Mouse (Mus musculus) liver, postnatal 0 days (tissue): ENCODE data around the gene Adgrf3. TPM values are rescaled to one million over a fixed set of nuclear protein-coding genes. Genes with fewer than 3 reads are reported as not detected.
A peak's percentile ranks its signal among the peaks of the same experiment; 100 is the strongest.

Experiments used
- ATAC-seq: fragments of 200-750 bp; cut with Nextera tagmentation; 2 replicates; pipeline ENCODE4 v1.8.0; 2017; ENCODE audit warnings: mild to moderate bottlenecking, moderate library complexity
- DNase-seq: peaks from one replicate; pipeline ENCODE4 v3.0.0-alpha.2; 2016
- H3K27ac ChIP-seq: fragments of 300-500 bp; sonication (generic); 2 replicates; pipeline ENCODE4 v1.5.1; 2014; ENCODE audit warnings: antibody characterized with exemption, moderate library complexity, mild to moderate bottlenecking, low read depth
- H3K27me3 ChIP-seq: fragments of 300-500 bp; sonication (generic); 2 replicates; pipeline ENCODE4 v1.6.1; 2014; ENCODE audit warnings: low read length, control low read depth, mixed read lengths; ENCODE audit not compliant: insufficient read depth
- H3K36me3 ChIP-seq: fragments of 300-500 bp; sonication (generic); replicated peaks from 2 replicates; pipeline ENCODE4 v1.6.1; 2014; ENCODE audit warnings: mild to moderate bottlenecking, control low read depth, low read length, moderate library complexity, mixed read lengths; ENCODE audit not compliant: insufficient read depth
- H3K4me1 ChIP-seq: fragments of 300-500 bp; sonication (generic); 2 replicates; pipeline ENCODE4 v1.6.1; 2014; ENCODE audit warnings: antibody characterized with exemption, mild to moderate bottlenecking, control low read depth; ENCODE audit not compliant: insufficient read depth
- H3K4me2 ChIP-seq: fragments of 300-500 bp; sonication (generic); 2 replicates; pipeline ENCODE4 v1.6.1; 2014; ENCODE audit warnings: low read depth, mild to moderate bottlenecking, low read length, moderate library complexity, mixed read lengths
- H3K4me3 ChIP-seq: fragments of 300-500 bp; sonication (generic); 2 replicates; pipeline ENCODE4 v1.5.1; 2014; ENCODE audit warnings: low read depth, low read length
- H3K9ac ChIP-seq: fragments of 300-500 bp; sonication (generic); replicated peaks from 2 replicates; pipeline ENCODE4 v1.6.1; 2014; ENCODE audit warnings: mild to moderate bottlenecking, moderate library complexity
- H3K9me3 ChIP-seq: fragments of 300-500 bp; sonication (generic); 2 replicates; pipeline ENCODE4 v1.6.1; 2016; ENCODE audit warnings: mild to moderate bottlenecking, control low read depth, low read length, mixed read lengths
- CTCF ChIP-seq: sonication (generic); IDR thresholded peaks from 2 replicates; pipeline ENCODE4 v1.5.1; 2016; ENCODE audit warnings: antibody characterized with exemption, low read depth
- EP300 ChIP-seq: IDR thresholded peaks from 2 replicates; pipeline ENCODE4 v1.6.1; 2016; ENCODE audit warnings: antibody characterized with exemption, low read depth, mild to moderate bottlenecking
- WGBS: fragments of 180-500 bp; shearing (Covaris S2); extraction: QIAGEN DNeasy Blood & Tissue Kit; methylation state at CpG from one replicate; pipeline ENCODE4 v1.1.7; 2014; ENCODE audit not compliant: insufficient replicate concordance; 5-methylcytosine and 5-hydroxymethylcytosine counted together
- polyA plus RNA-seq: library from polyadenylated mRNA; unstranded; fragments of >200 nt; fragmentation: Nextera tagmentation; extraction: Ambion mirVana; gene quantifications from 2 replicates; pipeline ENCODE4 v1.2.1, GENCODE M21; 2015

Gene Adgrf3
- polyA plus RNA-seq, 1 experiment from 2014 or later, result not detected

DNA sequence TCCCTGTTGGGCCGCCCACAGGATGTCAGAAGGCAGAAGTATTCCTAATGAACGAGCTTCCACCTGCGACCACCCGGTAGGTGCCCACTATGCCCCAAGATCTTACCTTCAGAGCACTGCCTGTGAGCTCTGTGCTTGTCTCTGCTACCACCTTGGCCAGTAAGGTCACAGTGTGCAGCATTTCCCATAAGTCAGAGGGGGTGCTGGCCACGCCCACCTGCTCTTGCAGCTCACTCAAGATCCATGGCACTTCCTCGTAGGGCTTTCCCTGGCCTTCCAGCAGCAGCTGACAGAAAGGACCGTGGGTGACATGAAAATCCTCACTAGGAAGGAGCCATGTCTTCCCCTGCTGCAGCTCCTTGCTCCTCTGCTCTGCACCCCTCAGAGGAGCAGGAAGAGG is 7.3 kb downstream of the Adgrf3 start:
- H3K4me2 ChIP-seq, result no peak overlapping the region
- no peaks in the 10 kb centered on the region for H3K36me3 ChIP-seq
- no peaks in the 10 kb centered on the region for H3K27me3 ChIP-seq
- no peak for DNase-seq
- H3K9me3 ChIP-seq, result no peaks in the 10 kb centered on the region
- H3K27ac ChIP-seq, result no peak overlapping the region
- no peak for TF ChIP-seq CTCF
- peaks cover 3% of the 10 kb centered on the region; the same call in 1 of the 2 replicates for H3K4me1 ChIP-seq
- no peak for ATAC-seq
- WGBS, result 45% methylated on average over 7 of the region's 7 CpGs
- no peak overlapping the region for H3K4me3 ChIP-seq
- H3K9ac ChIP-seq, result no peak overlapping the region

DNA sequence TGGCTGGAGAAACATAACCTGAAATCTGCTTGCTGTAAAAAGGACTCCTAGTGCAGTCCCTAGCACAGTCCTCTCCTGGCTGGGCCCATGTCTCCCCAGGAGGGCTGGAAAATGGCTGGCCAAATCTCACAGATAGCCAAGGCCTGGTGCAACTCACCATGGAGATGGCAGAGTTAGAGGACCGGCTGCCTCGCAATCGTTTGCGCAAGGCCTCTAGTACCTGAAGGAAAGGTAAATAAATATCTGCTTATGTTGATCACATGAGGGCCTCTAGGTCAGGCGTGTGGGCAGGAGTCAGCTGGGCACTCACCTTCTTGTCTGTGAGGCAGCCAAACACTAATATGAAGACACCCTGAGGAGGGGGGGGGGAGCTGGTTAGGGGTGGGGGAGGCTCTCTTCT is 10.2 kb downstream of the Adgrf3 start:
- Histone ChIP-seq H3K27me3 (no peaks in the 10 kb centered on the region), H3K9me3 (no peaks in the 10 kb centered on the region), H3K9ac (no peak overlapping the region), H3K36me3 (no peaks in the 10 kb centered on the region), H3K4me3 (no peak overlapping the region), H3K4me2 (no peak overlapping the region), H3K27ac (no peak overlapping the region), H3K4me1 (peaks cover 3% of the 10 kb centered on the region; the same call in 1 of the 2 replicates)
- ATAC-seq (peak; percentile 83), DNase-seq (peak; percentile 41)
- 76% methylated on average over 5 of the region's 5 CpGs for WGBS
- TF ChIP-seq EP300 (no peak), CTCF (no peak)

DNA sequence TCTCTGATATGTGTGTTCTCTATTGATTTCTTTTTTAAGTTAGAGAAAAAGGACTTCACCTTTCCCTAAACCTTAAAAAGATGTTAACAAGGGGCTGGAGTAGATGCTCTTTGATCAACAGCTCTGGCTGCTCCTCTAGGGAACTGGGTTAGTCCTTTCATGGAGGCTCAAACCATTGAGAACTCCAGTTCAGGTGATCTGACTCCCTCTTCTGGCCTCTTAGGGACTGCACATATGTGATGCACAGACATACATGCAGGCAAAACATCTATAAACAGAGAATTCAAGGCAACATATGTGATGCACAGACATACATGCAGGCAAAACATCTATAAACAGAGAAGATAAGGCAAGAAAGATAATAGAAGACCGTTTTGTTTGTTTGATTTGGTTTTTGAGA is 13.1 kb downstream of the Adgrf3 start:
- no peak for ATAC-seq
- TF ChIP-seq EP300 (no peak), CTCF (peak; percentile 45)
- no peaks in the 10 kb centered on the region for H3K27me3 ChIP-seq
- H3K9ac ChIP-seq, result no peak overlapping the region
- H3K36me3 ChIP-seq, result peaks cover 7% of the 10 kb centered on the region; the same call in 1 of the 2 replicates
- peaks cover 8% of the 10 kb centered on the region; the same call in 1 of the 2 replicates for H3K4me1 ChIP-seq
- no peak for DNase-seq
- no peak overlapping the region for H3K4me2 ChIP-seq
- H3K4me3 ChIP-seq, result no peak overlapping the region
- 65% methylated on average over 1 of the region's 1 CpGs for WGBS
- no peaks in the 10 kb centered on the region for H3K9me3 ChIP-seq
- H3K27ac ChIP-seq, result no peak overlapping the region

DNA sequence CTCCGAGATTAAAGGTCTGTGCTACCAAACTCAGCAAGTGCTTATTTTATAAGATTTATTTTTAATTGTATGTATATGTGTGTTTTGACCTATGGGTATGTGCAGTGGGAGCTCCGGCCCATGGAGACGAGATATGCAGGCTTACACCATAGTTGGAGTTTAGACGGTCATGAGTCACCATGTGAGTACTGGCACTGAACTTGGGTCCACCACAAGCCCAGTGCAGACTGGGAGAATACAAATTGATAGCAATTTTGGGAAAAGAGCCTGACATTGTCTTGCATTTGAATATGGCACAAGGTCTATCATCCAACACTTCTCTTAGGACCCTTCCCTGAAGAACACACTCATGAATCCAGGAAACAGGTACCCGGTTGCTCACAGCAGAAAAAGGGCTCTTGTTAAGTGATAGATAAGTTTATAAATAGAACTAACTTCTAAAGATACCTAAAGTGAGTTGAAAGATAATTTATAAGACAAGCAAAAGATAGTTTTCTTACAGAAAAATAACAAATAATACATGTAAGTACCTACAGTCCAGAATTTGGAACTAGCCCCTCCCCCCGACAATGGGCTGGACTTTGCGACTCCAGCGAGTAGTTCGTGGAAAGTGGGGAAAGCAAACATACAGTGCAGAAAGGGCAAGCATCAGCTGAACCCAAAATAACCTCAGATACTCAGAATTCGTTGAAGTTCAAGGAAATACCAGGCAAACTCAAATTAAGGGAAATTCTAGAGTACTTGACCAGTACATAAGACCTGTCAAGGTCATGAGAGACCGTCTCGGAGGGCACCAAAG is 17.6 kb downstream of the Adgrf3 start:
- H3K36me3 ChIP-seq, result peaks cover 33% of the 10 kb centered on the region
- no peak for TF ChIP-seq CTCF
- TF ChIP-seq EP300, result peak; percentile 77
- H3K4me2 ChIP-seq, result no peak overlapping the region
- no peak overlapping the region for H3K9ac ChIP-seq
- H3K27me3 ChIP-seq, result no peaks in the 10 kb centered on the region
- 0 out of 2 replicates have a peak, but pooled peaks cover 5% of the 10 kb centered on the region for H3K4me1 ChIP-seq
- 72% methylated on average over 12 of the region's 12 CpGs for WGBS
- DNase-seq, result peak; percentile 57
- peak overlapping the region; percentile 74 for H3K27ac ChIP-seq
- no peaks in the 10 kb centered on the region for H3K9me3 ChIP-seq
- peak; percentile 88 for ATAC-seq
- no peak overlapping the region for H3K4me3 ChIP-seq

DNA sequence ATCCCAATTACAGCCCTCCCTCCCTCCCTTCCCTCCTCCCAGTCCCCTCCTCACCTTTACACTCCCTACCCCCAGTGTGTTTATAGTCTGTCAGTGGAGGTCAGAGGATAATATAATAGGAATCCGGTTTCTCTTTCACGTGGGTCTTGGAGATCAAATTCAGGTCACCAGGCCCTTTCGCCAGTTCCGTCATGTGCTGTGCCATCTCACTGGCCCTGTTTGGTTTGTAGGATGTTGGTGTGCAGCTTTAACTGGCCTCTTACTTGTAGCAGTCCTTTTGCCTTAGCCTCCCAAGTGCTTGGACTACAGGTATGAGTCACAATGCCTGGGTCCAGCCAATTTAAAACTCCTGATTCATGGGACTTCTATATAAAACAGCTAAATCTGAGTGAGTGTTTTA is 29.7 kb downstream of the Adgrf3 start:
- no peak overlapping the region for H3K27ac ChIP-seq
- WGBS, result 84% methylated on average over 4 of the region's 4 CpGs
- peaks cover 61% of the 10 kb centered on the region for H3K36me3 ChIP-seq
- no peak for ATAC-seq
- H3K9me3 ChIP-seq, result no peaks in the 10 kb centered on the region
- H3K4me1 ChIP-seq, result peaks cover 7% of the 10 kb centered on the region
- no peaks in the 10 kb centered on the region for H3K27me3 ChIP-seq
- H3K9ac ChIP-seq, result no peak overlapping the region
- DNase-seq, result no peak
- no peak overlapping the region for H3K4me3 ChIP-seq
- no peak overlapping the region for H3K4me2 ChIP-seq
- no peak for TF ChIP-seq EP300
- no peak for TF ChIP-seq CTCF

DNA sequence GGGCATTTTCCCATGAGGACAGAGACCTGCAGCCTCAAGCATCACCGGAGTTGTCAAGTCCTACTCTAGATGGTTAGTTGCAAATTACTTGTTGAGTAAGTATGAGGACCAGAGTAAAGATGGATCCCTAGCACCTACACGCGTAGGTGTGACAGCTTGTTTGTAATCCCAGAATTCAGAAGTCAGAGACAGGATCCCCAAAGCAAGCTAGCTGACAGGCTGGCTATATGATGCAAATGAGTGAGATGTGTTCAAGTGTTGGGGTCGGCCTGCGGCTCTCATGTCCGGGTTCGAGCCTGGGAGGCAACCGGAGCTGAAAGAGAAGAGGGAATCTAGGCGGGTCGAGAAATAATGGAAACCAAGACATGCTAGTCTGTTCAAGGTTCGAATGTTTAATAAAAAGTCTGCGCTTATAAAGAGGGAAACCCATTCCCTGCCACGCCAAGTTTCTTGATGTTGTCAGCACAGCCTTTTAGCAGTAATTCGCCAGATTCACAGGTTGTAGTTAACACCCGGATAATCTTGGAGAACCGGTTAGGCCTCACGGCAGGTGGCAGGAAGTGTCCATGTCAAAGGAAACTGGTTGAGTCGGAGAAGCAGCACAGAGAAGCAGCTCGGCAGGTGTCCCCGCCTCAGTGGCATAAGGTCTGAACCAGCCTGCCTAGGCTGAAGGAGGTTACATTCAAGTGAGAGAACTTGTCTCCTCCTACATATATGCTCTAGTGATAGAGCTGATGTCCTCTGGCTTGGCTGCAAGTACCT is 32.4 kb downstream of the Adgrf3 start:
- DNase-seq (no peak), ATAC-seq (no peak)
- Histone ChIP-seq H3K4me1 (peaks cover 7% of the 10 kb centered on the region), H3K27ac (no peak overlapping the region), H3K4me3 (no peak overlapping the region), H3K9ac (no peak overlapping the region), H3K9me3 (no peaks in the 10 kb centered on the region), H3K27me3 (no peaks in the 10 kb centered on the region), H3K4me2 (no peak overlapping the region), H3K36me3 (peaks cover 64% of the 10 kb centered on the region)
- no peak for TF ChIP-seq CTCF
- TF ChIP-seq EP300, result no peak
- 78% methylated on average over 20 of the region's 20 CpGs for WGBS
